Comparison of ENCODE assay signal across 24 mouse cellular contexts in the genomic region with DNA sequence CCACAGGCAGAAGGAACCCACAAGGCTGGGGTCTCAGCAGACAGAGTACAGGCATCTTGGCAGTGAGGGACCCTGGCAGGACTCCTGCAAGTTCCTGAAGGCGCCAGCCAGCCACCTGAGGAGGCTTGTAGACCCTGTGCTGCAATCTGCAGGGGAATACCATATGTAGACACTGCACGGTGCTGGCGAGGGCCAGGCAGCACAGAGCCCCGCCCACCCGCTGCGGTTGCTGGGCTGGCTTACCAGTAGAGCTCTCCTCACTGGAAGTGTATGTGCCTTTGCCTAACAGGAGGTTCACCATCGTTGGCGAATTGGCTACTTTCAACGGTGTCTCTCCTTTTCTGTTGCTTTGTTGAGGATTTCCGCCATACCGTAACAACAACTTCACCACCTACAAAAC. TPM values are rescaled to one million over a fixed set of nuclear protein-coding genes. Genes with fewer than 3 reads are reported as not detected.
DNase-seq lines count a peak whose midpoint lies in the region; ATAC-seq and TF ChIP-seq lines count a peak whose summit lies in the region.
"Had no signal": no experiment of that assay in that cellular context is flagged by ENCODE, and none has a peak within 500 bp of the region (broad histone marks: within the 10 kb centered on the region; RNA-seq: fewer than 3 reads in every experiment).

No protein-coding gene starts in this region.

- no peaks in the 10 kb centered on the region for H3K9me3 ChIP-seq in midbrain, embryonic 14.5 days (ENCODE audit: control insufficient read depth, low read length)
- H3K9me3 ChIP-seq in midbrain, embryonic 16.5 days (replicated peaks; ENCODE audit: control insufficient read depth, low read length, poor library complexity, severe bottlenecking), result no peaks in the 10 kb centered on the region
- H3K9me3 ChIP-seq: embryonic facial prominence, embryonic 10.5 days; embryonic facial prominence, embryonic 12.5 days; forebrain, embryonic 13.5 days; forebrain, embryonic 15.5 days; G1E had no signal

- no peak for ATAC-seq in midbrain, embryonic 14.5 days (ENCODE audit: low FRiP score, low TSS enrichment)
- ATAC-seq in midbrain, embryonic 16.5 days, result no peak
- ATAC-seq: activated CD4-positive, CD25-positive, alpha-beta regulatory T cell, adult 4 months; CD4-positive, CD25-positive, alpha-beta regulatory T cell, adult 4 months; forebrain, embryonic 13.5 days; forebrain, embryonic 15.5 days; forebrain, postnatal 0 days; Patski had no signal

- 0 out of 2 replicates have a peak overlapping the region, but pooled peaks have one; percentile 3 for H3K9ac ChIP-seq in midbrain, embryonic 14.5 days (replicated peaks; ENCODE audit: low read length)
- no peak overlapping the region for H3K9ac ChIP-seq in midbrain, embryonic 16.5 days (ENCODE audit: low read depth, low read length)
- H3K9ac ChIP-seq: embryonic facial prominence, embryonic 12.5 days; forebrain, embryonic 13.5 days; forebrain, embryonic 15.5 days; forebrain, postnatal 0 days had no signal

- no peak for TF ChIP-seq CTCF in layer of hippocampus, adult 2 months (conservative IDR thresholded peaks at IDR 0.05)

- no peaks in the 10 kb centered on the region for H3K27me3 ChIP-seq in midbrain, embryonic 14.5 days (ENCODE audit: control insufficient read depth, insufficient read depth, low read length)
- H3K27me3 ChIP-seq in midbrain, embryonic 16.5 days (ENCODE audit: control insufficient read depth, insufficient read depth, low read depth, low read length), result no peaks in the 10 kb centered on the region
- H3K27me3 ChIP-seq: CH12.LX; embryonic facial prominence, embryonic 12.5 days; forebrain, embryonic 13.5 days; forebrain, embryonic 15.5 days; Patski had no signal

- no peak overlapping the region for H3K4me2 ChIP-seq in midbrain, embryonic 14.5 days (ENCODE audit: low read length)
- H3K4me2 ChIP-seq in midbrain, embryonic 16.5 days (ENCODE audit: low read length), result no peak overlapping the region
- H3K4me2 ChIP-seq: embryonic facial prominence, embryonic 12.5 days; forebrain, embryonic 13.5 days; forebrain, embryonic 15.5 days had no signal

- peak overlapping the region; percentile 44; the same call in 1 of the 2 replicates for H3K27ac ChIP-seq in layer of hippocampus, adult 2 months
- H3K27ac ChIP-seq in midbrain, embryonic 14.5 days (replicated peaks; ENCODE audit: low read depth, low read length), result no peak overlapping the region
- no peak overlapping the region for H3K27ac ChIP-seq in midbrain, embryonic 16.5 days (ENCODE audit: low read length)
- H3K27ac ChIP-seq: embryonic facial prominence, embryonic 10.5 days; embryonic facial prominence, embryonic 12.5 days; forebrain, embryonic 13.5 days; forebrain, embryonic 15.5 days had no signal

- peaks cover 84% of the 10 kb centered on the region for H3K36me3 ChIP-seq in midbrain, embryonic 14.5 days (ENCODE audit: control insufficient read depth, insufficient read depth, low read length)
- H3K36me3 ChIP-seq in midbrain, embryonic 16.5 days (ENCODE audit: control insufficient read depth, insufficient read depth, low read length), result peaks cover 40% of the 10 kb centered on the region

- intact Hi-C loops in heart, postnatal 14 days (cut with DNase I), result no loop called here

- DNase-seq in layer of hippocampus, adult 2 months (ENCODE audit: low spot score in 2 of 2), result no peak
- DNase-seq in layer of hippocampus, adult 9-11 months, result no peak
- no peak for DNase-seq in midbrain, embryonic 14.5 days
- DNase-seq in R1 (ENCODE audit: low read depth, low spot score), result peak; percentile 45
- DNase-seq in heart, postnatal 14 days, result no peak
- DNase-seq: adrenal gland, adult 8-10 months; adrenal gland, postnatal 14 days; adrenal gland, postnatal 36 days; B cell, adult 2 months; cerebellum, adult 11-12 months; cerebellum, adult 2 months; cerebellum, adult 9-10 months; cerebellum, postnatal 10 days; forebrain, postnatal 0 days had no signal

- no peak overlapping the region for H3K4me3 ChIP-seq in layer of hippocampus, adult 2 months
- H3K4me3 ChIP-seq in midbrain, embryonic 14.5 days (replicated peaks; ENCODE audit: low read depth, low read length), result no peak overlapping the region
- H3K4me3 ChIP-seq in midbrain, embryonic 16.5 days (ENCODE audit: low read depth, low read length), result no peak overlapping the region
- H3K4me3 ChIP-seq: embryonic facial prominence, embryonic 10.5 days; embryonic facial prominence, embryonic 12.5 days; forebrain, embryonic 13.5 days; forebrain, embryonic 15.5 days had no signal

- no peaks in the 10 kb centered on the region for H3K4me1 ChIP-seq in midbrain, embryonic 14.5 days (ENCODE audit: control insufficient read depth, insufficient read depth, low read length)
- H3K4me1 ChIP-seq in midbrain, embryonic 16.5 days (ENCODE audit: control insufficient read depth, insufficient read depth, low read length), result no peaks in the 10 kb centered on the region
- H3K4me1 ChIP-seq: embryonic facial prominence, embryonic 10.5 days; embryonic facial prominence, embryonic 12.5 days; forebrain, embryonic 13.5 days; forebrain, embryonic 15.5 days had no signal

- WGBS in midbrain, embryonic 14.5 days, result 90% methylated on average over 11 of the region's 11 CpGs
- 92% methylated on average over 11 of the region's 11 CpGs for WGBS in midbrain, embryonic 16.5 days

RNA-seq across cellular contexts. Expression of gene Cdh15, which starts 48.6 kb away (rescaled TPM):
- total RNA-seq in layer of hippocampus, adult 2 months (2021), result under 1 TPM; 0.93 to 1.00 TPM
- polyA plus RNA-seq in midbrain, embryonic 14.5 days (2014; fragmentation: Nextera tagmentation; extraction: Ambion mirVana), result 1.5 and 2.6 TPM in 2 replicates
- polyA plus RNA-seq in midbrain, embryonic 16.5 days (2015; fragmentation: Nextera tagmentation; extraction: Ambion mirVana), result 2.2 and 2.9 TPM in 2 replicates
- total RNA-seq in heart, postnatal 14 days (2021), result not detected
- total RNA-seq: CH12.LX, G1E had no signal
- polyA plus RNA-seq: G1E had no signal
